Mouse (Mus musculus) liver, embryonic 16.5 days (tissue): ENCODE measurements around the gene Gart. TPM values are rescaled to one million over a fixed set of nuclear protein-coding genes. Genes with fewer than 3 reads are reported as not detected.

Experiments
- ATAC-seq: fragments of 200-750 bp; cut with Nextera tagmentation; 2 replicates; pipeline ENCODE4 v1.8.0; 2017; ENCODE audit warnings: low read depth, mild to moderate bottlenecking, moderate number of reproducible peaks, moderate library complexity
- H3K27ac ChIP-seq: fragments of 300-500 bp; sonication (generic); 2 replicates; pipeline ENCODE4 v1.5.1; 2014; ENCODE audit warnings: mild to moderate bottlenecking, low read length
- H3K27me3 ChIP-seq: fragments of 300-500 bp; sonication (generic); 2 replicates; pipeline ENCODE4 v1.6.1; 2014; ENCODE audit warnings: low read depth, low read length, mixed read lengths; ENCODE audit not compliant: control insufficient read depth, insufficient read depth
- H3K36me3 ChIP-seq: fragments of 300-500 bp; sonication (generic); 2 replicates; pipeline ENCODE4 v1.6.1; 2014; ENCODE audit warnings: mild to moderate bottlenecking; ENCODE audit not compliant: control insufficient read depth, insufficient read depth
- H3K4me1 ChIP-seq: fragments of 300-500 bp; sonication (generic); 2 replicates; pipeline ENCODE4 v1.6.1; 2014; ENCODE audit warnings: low read depth, low read length, mixed read lengths; ENCODE audit not compliant: control insufficient read depth
- H3K4me2 ChIP-seq: fragments of 300-500 bp; sonication (generic); 2 replicates; pipeline ENCODE4 v1.6.1; 2014; ENCODE audit warnings: low read depth, low read length, mixed read lengths
- H3K4me3 ChIP-seq: fragments of 300-500 bp; sonication (generic); 2 replicates; pipeline ENCODE4 v1.5.1; 2014; ENCODE audit warnings: low read depth, mild to moderate bottlenecking, low read length
- H3K9ac ChIP-seq: fragments of 300-500 bp; sonication (generic); 2 replicates; pipeline ENCODE4 v1.6.1; 2014; ENCODE audit warnings: low read depth, low read length
- H3K9me3 ChIP-seq: fragments of 300-500 bp; sonication (generic); replicated peaks from 2 replicates; pipeline ENCODE4 v1.6.1; 2016; ENCODE audit warnings: low read length; ENCODE audit not compliant: control insufficient read depth
- WGBS: fragments of 180-500 bp; shearing (Covaris S2); extraction: QIAGEN DNeasy Blood & Tissue Kit; methylation state at CpG from one replicate; pipeline ENCODE4 v1.1.7; 2014; ENCODE audit not compliant: insufficient replicate concordance; 5-methylcytosine and 5-hydroxymethylcytosine counted together
- polyA plus RNA-seq: library from polyadenylated mRNA; unstranded; fragments of >200 nt; fragmentation: Nextera tagmentation; extraction: Ambion mirVana; gene quantifications from 2 replicates; pipeline ENCODE4 v1.2.1, GENCODE M21; 2015

Gene Gart
- polyA plus RNA-seq, 1 experiment from 2014 or later, result 52.9 TPM

DNA sequence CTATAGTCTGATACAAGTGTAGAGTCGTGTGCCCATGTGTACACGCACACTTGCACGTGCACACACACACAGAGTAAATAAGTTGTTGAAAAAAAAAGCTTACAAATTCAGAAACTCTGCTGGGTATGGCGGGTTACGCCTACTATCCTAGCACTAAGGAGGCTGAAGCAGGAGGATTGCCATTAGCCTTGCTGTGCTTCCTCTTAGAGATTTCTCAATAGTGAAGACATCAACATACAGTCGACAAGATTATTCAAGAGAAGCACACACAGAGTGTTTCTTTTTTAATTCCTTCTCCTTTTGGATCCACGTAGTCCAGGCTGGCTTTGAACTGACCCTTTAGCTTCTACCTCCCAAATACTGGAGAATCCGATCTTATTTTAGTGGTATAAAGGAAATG, 6.6 kb downstream of the Gart start:
- Histone ChIP-seq H3K36me3 (peaks cover 50% of the 10 kb centered on the region), H3K27ac (no peak overlapping the region), H3K9me3 (no peaks in the 10 kb centered on the region), H3K4me1 (peaks cover 5% of the 10 kb centered on the region), H3K9ac (no peak overlapping the region), H3K4me3 (no peak overlapping the region), H3K4me2 (no peak overlapping the region), H3K27me3 (no peaks in the 10 kb centered on the region)
- no peak for ATAC-seq
- 83% methylated on average over 8 of the region's 8 CpGs for WGBS

DNA sequence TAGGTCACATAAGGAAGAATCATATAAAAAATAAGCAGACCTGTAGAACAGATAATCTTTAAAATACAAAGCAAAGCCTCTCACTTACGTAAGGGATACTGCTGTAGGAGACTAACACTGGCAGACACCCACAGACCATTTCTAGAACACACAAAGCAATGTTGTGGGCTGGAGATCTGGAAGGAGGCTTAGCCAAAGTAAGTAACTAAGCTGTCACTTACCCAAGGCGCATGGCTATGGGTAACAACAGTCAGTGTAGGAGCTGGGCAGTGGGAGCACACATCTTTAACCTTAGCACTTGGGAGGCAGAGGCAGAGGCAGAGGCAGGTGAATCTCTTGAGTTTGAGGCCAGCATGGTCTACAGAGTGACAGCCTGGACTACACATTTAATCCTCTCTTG, 7.1 kb downstream of the Gart start:
- Histone ChIP-seq H3K9ac (no peak overlapping the region), H3K4me3 (no peak overlapping the region), H3K4me1 (peaks cover 1% of the 10 kb centered on the region), H3K36me3 (peaks cover 50% of the 10 kb centered on the region), H3K4me2 (no peak overlapping the region), H3K27ac (no peak overlapping the region), H3K9me3 (no peaks in the 10 kb centered on the region), H3K27me3 (no peaks in the 10 kb centered on the region)
- no peak for ATAC-seq
- 87% methylated on average over 2 of the region's 2 CpGs for WGBS

DNA sequence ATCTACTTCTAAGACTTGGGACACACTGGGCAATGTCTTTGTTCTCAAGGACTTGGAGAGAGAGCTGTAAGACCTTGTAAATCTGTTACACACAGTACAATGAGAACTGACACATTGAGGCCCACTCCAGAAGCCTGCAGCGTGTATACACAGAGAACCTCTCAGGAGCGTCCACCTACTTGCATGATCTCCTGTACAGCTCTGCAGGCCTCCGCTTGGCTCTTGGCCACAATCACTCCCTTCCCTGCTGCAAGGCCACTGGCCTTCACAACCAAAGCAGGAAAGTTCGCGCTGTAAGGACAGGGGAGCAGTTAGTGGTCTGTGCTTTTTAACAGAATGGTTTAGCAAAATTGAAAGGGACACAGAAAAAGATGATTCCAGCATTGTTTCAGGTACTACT, 7.6 kb downstream of the Gart start:
- Histone ChIP-seq H3K9me3 (no peaks in the 10 kb centered on the region), H3K4me2 (no peak overlapping the region), H3K9ac (no peak overlapping the region), H3K27ac (no peak overlapping the region), H3K4me3 (no peak overlapping the region), H3K36me3 (peaks cover 50% of the 10 kb centered on the region), H3K4me1 (no peaks in the 10 kb centered on the region; the same call in 1 of the 2 replicates), H3K27me3 (no peaks in the 10 kb centered on the region)
- WGBS, result 89% methylated on average over 5 of the region's 5 CpGs
- ATAC-seq, result no peak

DNA sequence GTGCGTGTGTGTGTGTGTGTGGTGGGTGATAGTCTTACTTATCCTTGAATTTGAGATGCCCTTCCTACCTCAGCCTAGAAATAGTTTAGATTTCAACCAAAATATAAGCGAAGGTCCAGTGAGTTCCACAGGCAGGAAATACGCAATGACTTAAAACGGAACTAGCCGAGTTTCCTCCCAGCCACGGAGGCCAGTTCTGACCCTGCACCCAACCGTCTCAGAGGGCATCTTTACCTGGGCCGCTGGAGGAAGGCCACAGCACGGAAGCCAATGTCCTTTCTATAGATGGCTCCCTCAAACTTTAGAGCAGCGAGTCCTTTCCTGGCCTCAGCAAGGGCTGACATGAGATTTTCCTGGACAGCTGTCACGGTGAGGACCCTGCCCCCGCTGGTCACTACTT, 13.1 kb downstream of the Gart start:
- no peak for ATAC-seq
- H3K4me3 ChIP-seq, result no peak overlapping the region
- WGBS, result 77% methylated on average over 12 of the region's 12 CpGs
- no peaks in the 10 kb centered on the region for H3K4me1 ChIP-seq
- H3K9ac ChIP-seq, result no peak overlapping the region
- no peak overlapping the region for H3K27ac ChIP-seq
- H3K36me3 ChIP-seq, result peaks cover 55% of the 10 kb centered on the region
- no peaks in the 10 kb centered on the region for H3K27me3 ChIP-seq
- no peak overlapping the region for H3K4me2 ChIP-seq
- H3K9me3 ChIP-seq, result no peaks in the 10 kb centered on the region

DNA sequence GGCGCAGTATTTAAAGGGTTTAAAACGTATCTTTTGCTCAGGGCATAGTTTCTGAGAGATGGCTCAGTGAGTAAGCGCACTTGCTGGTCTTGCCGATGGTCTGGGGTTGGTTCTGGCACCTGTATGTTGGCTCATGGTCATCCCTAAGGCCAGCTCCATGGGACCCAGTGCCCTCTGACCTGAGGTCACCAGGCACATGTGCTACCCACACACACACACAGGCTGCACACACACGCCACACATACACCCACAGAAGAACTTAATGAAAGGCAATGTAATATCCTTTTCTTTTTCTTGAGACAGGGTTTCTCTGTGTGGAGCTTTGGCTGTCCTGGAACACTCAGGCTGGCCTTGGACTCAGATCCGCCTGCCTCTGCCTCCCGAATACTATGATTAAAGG, 13.8 kb downstream of the Gart start:
- Histone ChIP-seq H3K9me3 (no peaks in the 10 kb centered on the region), H3K36me3 (peaks cover 55% of the 10 kb centered on the region), H3K4me3 (no peak overlapping the region), H3K4me2 (no peak overlapping the region), H3K4me1 (no peaks in the 10 kb centered on the region), H3K27ac (no peak overlapping the region), H3K27me3 (no peaks in the 10 kb centered on the region), H3K9ac (no peak overlapping the region)
- ATAC-seq, result no peak
- WGBS, result 83% methylated on average over 7 of the region's 7 CpGs

DNA sequence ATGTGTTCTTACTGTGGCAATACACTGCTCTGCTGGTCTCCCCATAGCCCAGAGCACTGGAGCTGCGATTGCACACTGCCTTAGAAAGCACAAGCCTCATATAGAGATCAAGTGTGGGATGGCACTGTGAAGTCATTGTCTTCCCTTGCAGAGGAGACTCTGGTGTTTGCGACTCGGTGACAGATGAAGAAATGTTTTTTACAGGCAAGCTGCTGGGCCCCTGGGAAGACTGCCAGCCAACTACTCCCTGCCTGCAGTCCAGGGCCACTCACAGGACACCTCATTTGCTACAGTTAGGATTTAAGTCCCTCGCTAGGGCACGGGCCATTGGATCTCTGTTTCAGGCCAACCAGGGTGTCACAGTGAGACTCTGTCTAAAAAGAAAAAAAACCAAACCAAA, 14.3 kb downstream of the Gart start:
- H3K27ac ChIP-seq, result no peak overlapping the region
- no peak overlapping the region for H3K4me2 ChIP-seq
- no peak overlapping the region for H3K9ac ChIP-seq
- no peaks in the 10 kb centered on the region for H3K27me3 ChIP-seq
- WGBS, result 87% methylated on average over 5 of the region's 5 CpGs
- no peak overlapping the region for H3K4me3 ChIP-seq
- H3K9me3 ChIP-seq, result no peaks in the 10 kb centered on the region
- ATAC-seq, result no peak
- H3K4me1 ChIP-seq, result no peaks in the 10 kb centered on the region
- peaks cover 52% of the 10 kb centered on the region for H3K36me3 ChIP-seq

DNA sequence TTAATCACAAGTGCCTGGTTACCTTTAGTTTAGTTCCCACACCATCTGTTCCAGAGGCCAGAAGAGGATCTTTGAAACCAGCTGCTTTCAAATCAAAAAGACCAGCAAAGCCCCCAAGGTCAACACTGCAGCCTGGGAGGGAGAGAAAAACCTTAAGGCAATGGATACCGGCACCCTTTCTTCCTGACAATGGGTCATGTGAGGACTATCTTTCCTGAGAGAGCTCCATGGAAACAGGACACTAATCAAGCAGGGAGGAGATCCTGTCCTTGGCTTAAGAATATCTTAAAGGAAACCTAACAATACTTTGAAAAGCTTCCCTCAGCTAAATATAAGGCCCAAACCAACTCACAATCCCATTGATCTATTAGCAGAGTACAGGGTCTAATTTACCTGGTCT, 16.2 kb downstream of the Gart start:
- ATAC-seq, result no peak
- Histone ChIP-seq H3K27ac (no peak overlapping the region), H3K4me1 (no peaks in the 10 kb centered on the region), H3K36me3 (peaks cover 45% of the 10 kb centered on the region), H3K4me3 (no peak overlapping the region), H3K9me3 (no peaks in the 10 kb centered on the region), H3K27me3 (no peaks in the 10 kb centered on the region), H3K9ac (no peak overlapping the region), H3K4me2 (no peak overlapping the region)
- 74% methylated on average over 1 of the region's 1 CpGs for WGBS

DNA sequence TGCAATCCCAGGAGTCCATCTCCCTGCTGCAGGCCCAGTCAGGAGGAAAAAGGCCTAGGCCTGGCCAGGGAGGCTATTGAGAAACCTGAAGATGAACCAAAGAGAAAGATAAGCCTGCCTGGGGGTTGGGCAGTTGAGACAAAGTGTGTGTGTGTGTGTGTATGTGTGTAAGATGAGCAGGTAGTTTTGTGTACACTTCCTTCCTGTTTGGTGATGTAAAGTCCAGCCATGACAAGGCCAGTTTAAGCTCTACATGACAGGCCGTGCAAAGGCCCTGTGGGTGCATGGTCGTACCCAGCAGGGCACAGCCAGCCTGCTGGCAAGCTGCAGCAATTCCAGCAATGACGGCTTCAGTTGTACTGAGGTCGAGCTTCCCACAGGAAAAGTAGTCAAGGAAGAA, 17.0 kb downstream of the Gart start:
- H3K4me3 ChIP-seq, result no peak overlapping the region
- no peaks in the 10 kb centered on the region for H3K27me3 ChIP-seq
- H3K9me3 ChIP-seq, result no peaks in the 10 kb centered on the region
- H3K9ac ChIP-seq, result no peak overlapping the region
- 85% methylated on average over 4 of the region's 4 CpGs for WGBS
- H3K36me3 ChIP-seq, result peaks cover 43% of the 10 kb centered on the region
- no peaks in the 10 kb centered on the region for H3K4me1 ChIP-seq
- ATAC-seq, result no peak
- no peak overlapping the region for H3K27ac ChIP-seq
- H3K4me2 ChIP-seq, result no peak overlapping the region

DNA sequence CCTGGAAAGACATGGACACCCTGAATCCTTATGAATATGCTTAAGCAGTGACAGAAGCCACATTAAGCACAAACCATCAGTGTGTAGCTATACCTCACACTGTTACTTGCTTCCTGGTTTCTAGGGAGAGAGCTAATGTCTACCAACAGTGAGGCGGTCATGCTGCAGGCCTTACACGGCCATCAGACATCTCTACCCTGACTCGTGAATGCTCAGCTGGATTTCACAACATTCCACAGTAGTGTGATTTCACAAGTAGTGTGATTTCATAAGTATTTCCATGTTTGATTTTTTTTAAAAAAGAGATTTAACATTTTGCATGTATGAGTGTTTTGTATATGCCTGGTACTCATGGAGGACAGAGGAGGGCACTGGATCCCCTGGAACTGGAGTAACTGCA, 18.1 kb downstream of the Gart start:
- Histone ChIP-seq H3K27me3 (no peaks in the 10 kb centered on the region), H3K4me1 (no peaks in the 10 kb centered on the region), H3K9ac (no peak overlapping the region), H3K4me2 (no peak overlapping the region), H3K36me3 (peaks cover 48% of the 10 kb centered on the region), H3K4me3 (no peak overlapping the region), H3K27ac (no peak overlapping the region), H3K9me3 (no peaks in the 10 kb centered on the region)
- ATAC-seq, result no peak
- 74% methylated on average over 3 of the region's 3 CpGs for WGBS

DNA sequence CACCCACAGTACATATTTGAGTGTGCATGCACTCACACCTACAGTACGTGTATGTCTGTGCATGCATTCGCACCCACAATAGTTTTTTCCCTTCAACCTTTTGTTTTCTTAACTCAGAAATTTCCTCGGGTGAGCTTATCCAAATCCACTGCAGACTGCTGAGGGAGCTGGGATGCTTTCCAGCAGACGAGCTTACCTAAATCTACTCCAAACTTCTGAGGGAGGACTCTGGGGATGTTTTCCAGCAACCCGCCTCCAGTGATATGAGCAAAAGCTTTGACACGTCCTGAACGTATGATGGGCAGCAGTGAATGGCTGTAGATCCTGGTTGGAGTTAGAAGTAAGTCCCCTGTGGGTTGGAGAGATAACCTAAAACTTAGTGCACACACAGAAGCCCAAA, 18.9 kb downstream of the Gart start:
- H3K4me3 ChIP-seq, result no peak overlapping the region
- no peaks in the 10 kb centered on the region for H3K27me3 ChIP-seq
- H3K4me2 ChIP-seq, result no peak overlapping the region
- H3K4me1 ChIP-seq, result no peaks in the 10 kb centered on the region
- H3K36me3 ChIP-seq, result peaks cover 47% of the 10 kb centered on the region
- no peak overlapping the region for H3K9ac ChIP-seq
- no peak overlapping the region for H3K27ac ChIP-seq
- no peak for ATAC-seq
- no peaks in the 10 kb centered on the region for H3K9me3 ChIP-seq
- 71% methylated on average over 7 of the region's 7 CpGs for WGBS
